Mouse (Mus musculus): ENCODE results near the gene Igfbp6. TPM values are rescaled to one million over a fixed set of nuclear protein-coding genes. Genes with fewer than 3 reads are reported as not detected.

Igfbp6 gene
- polyA plus RNA-seq, 1 experiment = 297 TPM

DNA sequence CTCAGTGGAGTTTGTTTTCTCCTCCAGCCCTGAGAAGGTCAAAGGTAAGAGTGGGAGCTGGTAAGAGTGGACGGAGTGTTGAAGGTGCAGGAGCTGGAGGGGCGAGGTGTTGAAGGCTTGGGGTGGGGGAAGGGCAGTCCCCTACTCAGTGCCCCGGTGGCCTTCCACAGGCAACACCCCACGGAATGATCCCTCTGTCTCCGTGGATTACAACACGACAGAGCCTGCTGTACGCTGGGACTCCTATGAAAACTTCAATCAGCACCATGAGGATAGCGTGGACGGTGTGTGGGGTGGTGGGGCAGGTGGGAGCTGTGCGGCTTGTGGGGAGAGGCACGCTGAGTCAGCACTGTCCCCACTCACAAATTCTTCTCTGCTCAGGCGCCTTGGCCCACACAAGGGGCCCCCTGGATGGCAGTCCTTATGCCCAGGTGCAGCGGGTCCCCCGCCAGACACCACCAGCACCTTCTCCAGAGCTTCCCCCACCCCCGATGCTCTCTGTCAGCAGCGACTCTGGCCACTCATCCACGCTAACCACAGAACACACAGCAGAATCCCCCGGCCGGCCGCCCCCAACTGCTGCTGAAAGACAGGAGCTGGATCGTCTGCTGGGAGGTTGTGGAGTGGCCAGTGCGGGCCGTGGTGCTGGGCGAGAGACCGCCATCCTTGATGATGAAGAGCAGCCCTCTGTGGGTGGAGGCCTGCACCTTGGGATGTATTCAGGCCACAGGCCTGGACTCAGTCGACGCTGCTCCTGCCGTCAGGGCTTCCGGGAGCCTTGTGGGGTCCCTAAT is 33.3 kb upstream of the Igfbp6 start:
- Histone ChIP-seq H3K27me3 (ENCODE audit: control insufficient read depth, insufficient read depth, insufficient read length) (no peaks in the 10 kb centered on the region), H3K79me3 (ENCODE audit: low read depth) (no peaks in the 10 kb centered on the region), H3K36me3 (ENCODE audit: control insufficient read depth, insufficient read depth) (peaks cover 98% of the 10 kb centered on the region), H3K79me2 (ENCODE audit: control insufficient read depth, insufficient read depth) (peaks cover 19% of the 10 kb centered on the region), H3ac (ENCODE audit: control insufficient read depth, insufficient read length, low read depth) (no peak overlapping the region), H3K4me3 (ENCODE audit: insufficient read depth, poor library complexity, severe bottlenecking) (no peak overlapping the region)
- TF ChIP-seq MYOG (IDR thresholded peaks at IDR 0.05; ENCODE audit: control insufficient read depth, extremely low read depth, insufficient read length) (no peak), USF1 (IDR thresholded peaks at IDR 0.05; ENCODE audit: low read depth) (no peak), CTCF (IDR thresholded peaks at IDR 0.05; ENCODE audit: control insufficient read depth, insufficient read depth, insufficient read length) (no peak), CEBPB (IDR thresholded peaks at IDR 0.05; ENCODE audit: low read depth) (no peak), MAX (IDR thresholded peaks at IDR 0.05) (no peak), MYOD1 (IDR thresholded peaks at IDR 0.05; ENCODE audit: control insufficient read depth, insufficient read length, low read depth) (no peak), FOSL1 (IDR thresholded peaks at IDR 0.05; ENCODE audit: insufficient read depth, low read length, poor library complexity, severe bottlenecking) (no peak)

DNA sequence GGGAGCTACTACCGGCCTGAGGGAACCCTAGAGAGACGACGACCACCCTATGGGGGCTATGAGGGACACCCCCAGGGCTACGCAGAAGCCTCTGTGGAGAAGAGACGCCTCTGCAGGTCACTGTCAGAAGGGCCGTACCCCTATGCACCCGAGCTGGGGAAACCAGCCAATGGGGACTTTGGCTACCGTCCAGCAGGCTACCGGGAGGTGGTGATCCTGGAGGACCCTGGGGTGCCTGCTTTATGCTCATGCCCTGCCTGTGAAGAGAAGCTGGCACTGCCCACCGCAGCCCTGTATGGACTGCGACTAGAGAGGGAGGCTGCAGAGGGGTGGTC is 32.7 kb upstream of the Igfbp6 start:
- Histone ChIP-seq H3K4me3 (ENCODE audit: insufficient read depth, poor library complexity, severe bottlenecking) (no peak overlapping the region), H3K79me3 (ENCODE audit: low read depth) (no peaks in the 10 kb centered on the region), H3ac (ENCODE audit: control insufficient read depth, insufficient read length, low read depth) (no peak overlapping the region), H3K36me3 (ENCODE audit: control insufficient read depth, insufficient read depth) (peaks cover 98% of the 10 kb centered on the region), H3K27me3 (ENCODE audit: control insufficient read depth, insufficient read depth, insufficient read length) (no peaks in the 10 kb centered on the region), H3K79me2 (ENCODE audit: control insufficient read depth, insufficient read depth) (peaks cover 13% of the 10 kb centered on the region)
- TF ChIP-seq USF1 (IDR thresholded peaks at IDR 0.05; ENCODE audit: low read depth) = no peak

DNA sequence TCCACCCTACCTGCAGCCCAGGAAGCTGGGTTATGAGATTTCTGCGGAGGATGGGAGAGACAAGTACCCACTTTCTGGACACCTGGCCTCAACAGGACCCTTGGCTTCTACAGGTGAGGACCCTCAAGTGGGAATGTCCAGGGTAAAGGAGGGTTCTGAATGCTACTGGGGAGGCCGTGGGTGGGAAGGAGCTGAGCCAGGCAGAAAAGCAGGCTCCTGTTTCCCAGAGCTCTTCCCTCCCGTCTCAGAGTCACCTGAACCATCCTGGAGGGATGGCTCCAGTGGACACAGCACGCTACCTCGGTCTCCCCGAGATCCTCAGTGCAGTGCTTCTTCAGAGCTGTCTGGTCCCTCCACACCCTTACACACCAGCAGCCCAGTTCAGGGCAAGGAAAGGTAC is 32.0 kb upstream of the Igfbp6 start:
- peaks cover 7% of the 10 kb centered on the region for H3K79me2 ChIP-seq (ENCODE audit: control insufficient read depth, insufficient read depth)
- no peaks in the 10 kb centered on the region for H3K79me3 ChIP-seq (ENCODE audit: low read depth)
- TF ChIP-seq MAX (IDR thresholded peaks at IDR 0.05) (no peak), FOSL1 (IDR thresholded peaks at IDR 0.05; ENCODE audit: insufficient read depth, low read length, poor library complexity, severe bottlenecking) (no peak), CEBPB (IDR thresholded peaks at IDR 0.05; ENCODE audit: low read depth) (no peak), MYOD1 (IDR thresholded peaks at IDR 0.05; ENCODE audit: control insufficient read depth, insufficient read length, low read depth) (no peak), MYOG (IDR thresholded peaks at IDR 0.05; ENCODE audit: control insufficient read depth, extremely low read depth, insufficient read length) (no peak), CTCF (IDR thresholded peaks at IDR 0.05; ENCODE audit: control insufficient read depth, insufficient read depth, insufficient read length) (no peak)
- no peak overlapping the region for H3ac ChIP-seq (ENCODE audit: control insufficient read depth, insufficient read length, low read depth)
- H3K27me3 ChIP-seq (ENCODE audit: control insufficient read depth, insufficient read depth, insufficient read length) = no peaks in the 10 kb centered on the region
- no peak overlapping the region for H3K4me3 ChIP-seq (ENCODE audit: insufficient read depth, poor library complexity, severe bottlenecking)
- H3K36me3 ChIP-seq (ENCODE audit: control insufficient read depth, insufficient read depth) = peaks cover 98% of the 10 kb centered on the region

DNA sequence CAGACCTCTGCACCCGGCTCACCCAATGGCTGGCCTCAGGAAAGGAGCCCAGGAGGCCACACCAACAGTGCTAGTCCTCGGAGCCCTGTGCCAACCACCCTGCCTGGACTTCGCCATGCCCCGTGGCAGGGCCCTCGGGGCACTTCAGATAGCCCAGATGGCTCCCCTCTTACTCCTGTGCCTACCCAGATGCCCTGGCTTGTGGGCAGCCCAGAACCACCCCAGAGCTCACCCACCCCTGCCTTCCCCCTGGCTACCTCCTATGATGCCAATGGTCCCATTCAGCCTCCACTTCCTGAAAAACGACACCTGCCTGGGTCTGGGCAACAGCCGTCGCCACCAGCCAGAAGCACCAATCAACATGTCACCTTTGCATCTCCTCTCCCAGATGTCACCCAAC is 31.3 kb upstream of the Igfbp6 start:
- no peaks in the 10 kb centered on the region for H3K79me3 ChIP-seq (ENCODE audit: low read depth)
- TF ChIP-seq USF1 (IDR thresholded peaks at IDR 0.05; ENCODE audit: low read depth) (no peak), MAX (IDR thresholded peaks at IDR 0.05) (no peak), MYOD1 (IDR thresholded peaks at IDR 0.05; ENCODE audit: control insufficient read depth, insufficient read length, low read depth) (no peak), FOSL1 (IDR thresholded peaks at IDR 0.05; ENCODE audit: insufficient read depth, low read length, poor library complexity, severe bottlenecking) (no peak), CEBPB (IDR thresholded peaks at IDR 0.05; ENCODE audit: low read depth) (no peak), MYOG (IDR thresholded peaks at IDR 0.05; ENCODE audit: control insufficient read depth, extremely low read depth, insufficient read length) (no peak), CTCF (IDR thresholded peaks at IDR 0.05; ENCODE audit: control insufficient read depth, insufficient read depth, insufficient read length) (no peak)
- H3ac ChIP-seq (ENCODE audit: control insufficient read depth, insufficient read length, low read depth) = no peak overlapping the region
- H3K36me3 ChIP-seq (ENCODE audit: control insufficient read depth, insufficient read depth) = peaks cover 95% of the 10 kb centered on the region
- H3K4me3 ChIP-seq (ENCODE audit: insufficient read depth, poor library complexity, severe bottlenecking) = no peak overlapping the region
- H3K79me2 ChIP-seq (ENCODE audit: control insufficient read depth, insufficient read depth) = peaks cover 7% of the 10 kb centered on the region
- no peaks in the 10 kb centered on the region for H3K27me3 ChIP-seq (ENCODE audit: control insufficient read depth, insufficient read depth, insufficient read length)

DNA sequence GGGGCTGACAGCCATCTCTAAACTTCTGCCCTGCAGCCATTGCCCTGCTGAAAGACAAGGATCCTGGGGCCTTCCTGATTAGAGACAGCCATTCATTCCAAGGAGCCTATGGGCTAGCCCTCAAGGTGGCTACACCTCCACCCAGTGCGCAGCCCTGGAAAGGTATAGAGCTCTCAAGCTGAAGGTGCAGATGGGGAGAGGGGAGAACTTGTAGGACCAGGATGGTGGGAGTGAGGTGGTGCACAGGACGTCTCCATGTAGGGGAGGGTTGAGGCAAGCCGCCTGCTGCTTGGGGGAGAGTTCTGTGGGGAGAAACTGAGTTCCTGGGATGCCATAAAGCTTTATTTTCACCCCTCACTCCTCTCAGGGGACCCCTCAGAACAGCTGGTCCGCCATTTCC is 30.5 kb upstream of the Igfbp6 start:
- TF ChIP-seq MYOD1 (IDR thresholded peaks at IDR 0.05; ENCODE audit: control insufficient read depth, insufficient read length, low read depth) = no peak
- no peaks in the 10 kb centered on the region for H3K79me3 ChIP-seq (ENCODE audit: low read depth)
- peaks cover 95% of the 10 kb centered on the region for H3K36me3 ChIP-seq (ENCODE audit: control insufficient read depth, insufficient read depth)
- peaks cover 7% of the 10 kb centered on the region for H3K79me2 ChIP-seq (ENCODE audit: control insufficient read depth, insufficient read depth)
- H3K27me3 ChIP-seq (ENCODE audit: control insufficient read depth, insufficient read depth, insufficient read length) = no peaks in the 10 kb centered on the region
- no peak overlapping the region for H3ac ChIP-seq (ENCODE audit: control insufficient read depth, insufficient read length, low read depth)
- H3K4me3 ChIP-seq (ENCODE audit: insufficient read depth, poor library complexity, severe bottlenecking) = no peak overlapping the region

DNA sequence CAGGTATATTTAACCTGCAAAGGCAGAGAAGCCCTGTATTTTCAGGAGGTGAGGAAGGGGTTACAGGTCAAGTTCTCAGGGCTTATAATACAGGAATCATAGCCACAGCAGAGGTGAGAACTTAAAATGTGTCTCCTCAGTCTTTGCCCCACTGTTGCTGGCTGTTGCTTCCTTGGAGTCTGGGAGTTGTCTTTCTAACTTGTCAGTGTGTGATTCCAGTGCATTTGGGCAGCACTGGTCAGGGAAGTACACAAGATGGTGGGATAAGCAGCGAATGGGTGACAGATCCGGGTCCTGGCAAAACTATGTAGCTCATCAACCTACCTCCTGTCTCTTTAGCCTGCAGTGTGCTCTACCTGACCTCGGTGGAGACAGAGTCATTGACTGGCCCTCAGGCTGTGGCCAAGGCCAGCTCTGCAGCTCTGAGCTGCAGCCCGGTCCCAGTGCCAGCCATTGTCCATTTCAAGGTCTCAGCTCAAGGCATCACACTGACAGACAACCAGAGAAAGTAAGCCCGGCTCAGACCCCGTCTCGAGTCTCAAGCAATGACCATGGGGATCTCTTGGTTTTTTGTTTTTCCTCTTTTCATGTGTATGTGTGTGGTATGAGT is 29.4 kb upstream of the Igfbp6 start:
- Histone ChIP-seq H3K27me3 (ENCODE audit: control insufficient read depth, insufficient read depth, insufficient read length) (no peaks in the 10 kb centered on the region), H3ac (ENCODE audit: control insufficient read depth, insufficient read length, low read depth) (no peak overlapping the region), H3K36me3 (ENCODE audit: control insufficient read depth, insufficient read depth) (peaks cover 95% of the 10 kb centered on the region), H3K79me3 (ENCODE audit: low read depth) (no peaks in the 10 kb centered on the region), H3K79me2 (ENCODE audit: control insufficient read depth, insufficient read depth) (peaks cover 7% of the 10 kb centered on the region), H3K4me3 (ENCODE audit: insufficient read depth, poor library complexity, severe bottlenecking) (no peak overlapping the region)
- no peak for TF ChIP-seq MYOG (IDR thresholded peaks at IDR 0.05; ENCODE audit: control insufficient read depth, extremely low read depth, insufficient read length)
- no peak for TF ChIP-seq USF1 (IDR thresholded peaks at IDR 0.05; ENCODE audit: low read depth)
- TF ChIP-seq CTCF (IDR thresholded peaks at IDR 0.05; ENCODE audit: control insufficient read depth, insufficient read depth, insufficient read length) = no peak
- no peak for TF ChIP-seq CEBPB (IDR thresholded peaks at IDR 0.05; ENCODE audit: low read depth)
- TF ChIP-seq MYOD1 (IDR thresholded peaks at IDR 0.05; ENCODE audit: control insufficient read depth, insufficient read length, low read depth) = no peak
- TF ChIP-seq FOSL1 (IDR thresholded peaks at IDR 0.05; ENCODE audit: insufficient read depth, low read length, poor library complexity, severe bottlenecking) = no peak
- no peak for TF ChIP-seq MAX (IDR thresholded peaks at IDR 0.05)

Measured in C2C12 (cell line).